Mouse (Mus musculus): Measurements from ENCODE around the gene Lgmn.

DNA sequence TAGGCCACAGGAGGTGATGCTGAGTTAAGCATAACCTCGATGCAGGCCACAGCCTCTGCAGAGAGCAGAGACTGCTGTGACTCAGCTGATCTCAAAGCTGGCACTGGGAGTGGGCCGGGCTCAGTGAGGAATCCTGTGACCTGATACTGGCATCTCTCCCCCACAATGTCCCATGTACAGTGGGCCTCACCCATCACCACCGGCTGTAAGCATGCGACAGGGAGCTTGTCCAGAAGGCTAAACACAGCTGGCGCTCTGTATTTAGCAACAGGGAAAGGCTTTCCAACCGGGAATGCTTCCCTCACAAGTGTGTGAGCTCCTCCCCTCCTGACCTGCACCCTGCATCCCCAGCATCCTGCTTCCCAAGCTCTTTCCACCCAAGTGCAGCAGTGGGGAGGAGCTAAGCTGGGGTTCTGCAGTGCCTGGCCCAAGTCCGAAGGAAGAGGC is 23.2 kb downstream of the Lgmn start:
- no peak for TF ChIP-seq CTCF (IDR thresholded peaks at IDR 0.05; ENCODE audit: borderline replicate concordance, insufficient read depth, low read length)
- TF ChIP-seq POLR2A (IDR thresholded peaks at IDR 0.05; ENCODE audit: low read depth, low read length): no peak
